Comparison of ENCODE assay signal across 8 mouse cellular contexts in genomic region chr14:50931493-50932020, GRCm38 (mm10). TPM values are rescaled to one million over a fixed set of nuclear protein-coding genes. Genes with fewer than 3 reads are reported as not detected.
DNase-seq lines count a peak whose midpoint lies in the region; ATAC-seq and TF ChIP-seq lines count a peak whose summit lies in the region.

No protein-coding gene starts in this region.

- H3K9ac ChIP-seq in kidney, embryonic 16.5 days (replicated peaks; ENCODE audit: low read length): peak overlapping the region; percentile 67

- H3K4me1 ChIP-seq in kidney, embryonic 16.5 days (ENCODE audit: insufficient read depth, low read length): peaks cover 15% of the 10 kb centered on the region

- ATAC-seq in kidney, embryonic 16.5 days (ENCODE audit: low FRiP score, low TSS enrichment): no peak
- ATAC-seq in activated CD4-positive, CD25-positive, alpha-beta regulatory T cell, adult 4 months: no peak

- H3K79me2 ChIP-seq in myocyte (ENCODE audit: control insufficient read depth, insufficient read depth): peaks cover 31% of the 10 kb centered on the region

- peak overlapping the region; percentile 56 for H3ac ChIP-seq in myocyte (ENCODE audit: control insufficient read depth, insufficient read length)

- peak overlapping the region; percentile 85 for H3K27ac ChIP-seq in kidney, embryonic 16.5 days (ENCODE audit: low read length)

- peak overlapping the region; percentile 86 for H3K4me3 ChIP-seq in kidney, embryonic 16.5 days (ENCODE audit: low read length)
- H3K4me3 ChIP-seq in myocyte: peak overlapping the region; percentile 43

- no peak for DNase-seq in kidney, adult 8-10 months
- DNase-seq in embryo, embryonic 10.5 days (ENCODE audit: low spot score): peak; percentile 48
- DNase-seq in induced T-regulatory cell, adult 2 months (ENCODE audit: low read depth): peak; percentile 58
- no peak for DNase-seq in right cerebral cortex, postnatal 10 days (ENCODE audit: low spot score in 2 of 2)
- DNase-seq in left cerebral cortex, postnatal 10 days (ENCODE audit: extremely low spot score in 1 of 2, low spot score in 2 of 2): no peak

- H3K9me3 ChIP-seq in kidney, embryonic 16.5 days (ENCODE audit: low read length): no peaks in the 10 kb centered on the region

- H3K36me3 ChIP-seq in kidney, embryonic 16.5 days (ENCODE audit: insufficient read depth, low read length): peaks cover 24% of the 10 kb centered on the region
- H3K36me3 ChIP-seq in myocyte (ENCODE audit: control insufficient read depth, insufficient read depth): peaks cover 24% of the 10 kb centered on the region

- TF ChIP-seq POLR2A in myocyte (IDR thresholded peaks at IDR 0.05; ENCODE audit: insufficient read length, low read depth): no peak

- intact Hi-C loops in left cerebral cortex, postnatal 10 days (cut with DNase I): loop anchor here (5.0 kb wide), 1 partner anchor 136 kb away; no protein-coding TSS in a partner anchor

- 7% methylated on average over 12 of the region's 12 CpGs for WGBS in kidney, embryonic 16.5 days

- no peaks in the 10 kb centered on the region for H3K27me3 ChIP-seq in kidney, embryonic 16.5 days (ENCODE audit: insufficient read depth, low read length)
- no peaks in the 10 kb centered on the region for H3K27me3 ChIP-seq in myocyte (ENCODE audit: control insufficient read depth, insufficient read depth, insufficient read length)

- H3K4me2 ChIP-seq in kidney, embryonic 16.5 days (replicated peaks; ENCODE audit: low read depth, low read length): peak overlapping the region; percentile 66
- peak overlapping the region; percentile 74 for H3K4me2 ChIP-seq in myocyte (ENCODE audit: low read depth)

TF ChIP-seq in myocyte, 11 proteins besides CTCF, POLR2A, EP300 and RAD21:
- TF ChIP-seq TCF3 (IDR thresholded peaks at IDR 0.05; ENCODE audit: insufficient read length, low read depth): no peak
- no peak for TF ChIP-seq MYOD1 (IDR thresholded peaks at IDR 0.05; ENCODE audit: control insufficient read depth in 1 of 3, insufficient read length in 2 of 3, low read depth in 2 of 3)
- no peak for TF ChIP-seq POLR2AphosphoS2 (IDR thresholded peaks at IDR 0.05; ENCODE audit: insufficient read length, low read depth)
- no peak for TF ChIP-seq USF1 (IDR thresholded peaks at IDR 0.05; ENCODE audit: low read depth)
- no peak for TF ChIP-seq TCF12 (IDR thresholded peaks at IDR 0.05; ENCODE audit: insufficient read depth, poor library complexity, severe bottlenecking)
- no peak for TF ChIP-seq REST (IDR thresholded peaks at IDR 0.05; ENCODE audit: insufficient read depth, insufficient read length)
- no peak for TF ChIP-seq MYOG (IDR thresholded peaks at IDR 0.05; ENCODE audit: control insufficient read depth in 1 of 3, insufficient read depth in 1 of 3, insufficient read length in 2 of 3, low read depth in 2 of 3)
- no peak for TF ChIP-seq E2F4 (IDR thresholded peaks at IDR 0.05; ENCODE audit: insufficient read depth)
- TF ChIP-seq CEBPB (IDR thresholded peaks at IDR 0.05; ENCODE audit: insufficient read depth, poor library complexity, severe bottlenecking): no peak
- no peak for TF ChIP-seq MAX (IDR thresholded peaks at IDR 0.05; ENCODE audit: low read depth)

RNA-seq across cellular contexts. Expression of gene Pnp, which starts 0.7 kb away (rescaled TPM):
- polyA plus RNA-seq in kidney, embryonic 16.5 days (2015; fragmentation: Nextera tagmentation; extraction: Ambion mirVana): 78.2 and 79.3 TPM in 2 replicates
- polyA plus RNA-seq in myocyte (2012; fragmentation: generic; extraction: Trizol): 20.4 TPM
- polyA plus RNA-seq in activated CD4-positive, CD25-positive, alpha-beta regulatory T cell, adult 4 months (2017; shearing (Covaris generic)): 10 to 100 TPM; 61.0 to 76.3 TPM
- 10 to 100 TPM; 11.0 to 15.6 TPM for total RNA-seq in left cerebral cortex, postnatal 10 days (2021)

RNA-seq across cellular contexts. Expression of gene Pip4p1, which starts 0.9 kb away (rescaled TPM):
- polyA plus RNA-seq in kidney, embryonic 16.5 days (2015; fragmentation: Nextera tagmentation; extraction: Ambion mirVana): 57.7 and 60.8 TPM in 2 replicates
- 71.3 TPM for polyA plus RNA-seq in myocyte (2012; fragmentation: generic; extraction: Trizol)
- polyA plus RNA-seq in activated CD4-positive, CD25-positive, alpha-beta regulatory T cell, adult 4 months (2017; shearing (Covaris generic)): 1 to 10 TPM; 3.6 to 4.1 TPM
- 10 to 100 TPM; 79.6 to 89.0 TPM for total RNA-seq in left cerebral cortex, postnatal 10 days (2021)

RNA-seq across cellular contexts. Expression of gene Apex1, which starts 6.8 kb away (rescaled TPM):
- polyA plus RNA-seq in kidney, embryonic 16.5 days (2015; fragmentation: Nextera tagmentation; extraction: Ambion mirVana): 276 and 285 TPM in 2 replicates
- 113 TPM for polyA plus RNA-seq in myocyte (2012; fragmentation: generic; extraction: Trizol)
- polyA plus RNA-seq in activated CD4-positive, CD25-positive, alpha-beta regulatory T cell, adult 4 months (2017; shearing (Covaris generic)): 100 to 1,000 TPM in 1 of 2 experiments, 10 to 100 TPM in 1; 72.8 to 108 TPM
- 10 to 100 TPM; 65.8 to 66.3 TPM for total RNA-seq in left cerebral cortex, postnatal 10 days (2021)

RNA-seq across cellular contexts. Expression of gene Osgep, which starts 6.9 kb away (rescaled TPM):
- polyA plus RNA-seq in kidney, embryonic 16.5 days (2015; fragmentation: Nextera tagmentation; extraction: Ambion mirVana): 176 and 196 TPM in 2 replicates
- polyA plus RNA-seq in myocyte (2012; fragmentation: generic; extraction: Trizol): 81.0 TPM
- polyA plus RNA-seq in activated CD4-positive, CD25-positive, alpha-beta regulatory T cell, adult 4 months (2017; shearing (Covaris generic)): 100 to 1,000 TPM in 1 of 2 experiments, 10 to 100 TPM in 1; 73.9 to 108 TPM
- 10 to 100 TPM; 29.9 to 34.2 TPM for total RNA-seq in left cerebral cortex, postnatal 10 days (2021)

RNA-seq across cellular contexts. Expression of gene Gm49342, which starts 12.8 kb away (rescaled TPM):
- not detected in 2 replicates for polyA plus RNA-seq in kidney, embryonic 16.5 days (2015; fragmentation: Nextera tagmentation; extraction: Ambion mirVana)
- 11.9 TPM for polyA plus RNA-seq in myocyte (2012; fragmentation: generic; extraction: Trizol)
- polyA plus RNA-seq in activated CD4-positive, CD25-positive, alpha-beta regulatory T cell, adult 4 months (2017; shearing (Covaris generic)): 1 to 10 TPM in 1 of 2 experiments, not detected in 1; 9.9 TPM
- total RNA-seq in left cerebral cortex, postnatal 10 days (2021): 10 to 100 TPM in 1 of 2 experiments, 1 to 10 TPM in 1; 6.5 to 13.7 TPM

Comparison
In these comparisons a context has a peak if more than half of its experiments do, and no peak if none do; other contexts are left out.
1. DNase-seq: peak in embryo, embryonic 10.5 days (single experiment) and induced T-regulatory cell, adult 2 months (single experiment); none in kidney, adult 8-10 months (0 of 2), right cerebral cortex, postnatal 10 days (0 of 2) and left cerebral cortex, postnatal 10 days (0 of 2).
2. RNA of gene Pip4p1, which starts 0.9 kb away (polyA plus RNA-seq): 71.3 TPM in myocyte (single experiment) and 57.7 to 60.8 TPM in kidney, embryonic 16.5 days; 3.6 to 4.1 TPM in activated CD4-positive, CD25-positive, alpha-beta regulatory T cell, adult 4 months; every median in the first group is over 10 times any median in the second.